Mouse (Mus musculus) hematopoietic stem cell, adult 5-6 weeks (primary cell): ENCODE results near the gene Cntrob. TPM values are rescaled to one million over a fixed set of nuclear protein-coding genes. Genes with fewer than 3 reads are reported as not detected.
"Not testable (repeated sequence)": the region's sequence is repeated elsewhere in the genome, so short reads cannot be mapped to it uniquely, and the experiment has no call there.

Experiments
- ATAC-seq, 2 experiments: fragments of 125-278 bp in 1 of 2; replicated peaks in 1 of 2; 2 replicates each; pipeline ENCODE4 v1.8.0; 2016 to 2017; ENCODE audit warnings: inconsistent platforms in 2 of 2, mild to moderate bottlenecking in 2 of 2, moderate number of reproducible peaks in 2 of 2, low read depth in 1 of 2, moderate TSS enrichment in 1 of 2; ENCODE audit not compliant: low FRiP score in 2 of 2, poor library complexity in 2 of 2, severe bottlenecking in 2 of 2, insufficient read depth in 1 of 2, low TSS enrichment in 1 of 2
- total RNA-seq: library from RNA; stranded (forward); fragments of 172-1452, 232-1000 nt; gene quantifications from 2 replicates; pipeline ENCODE4 v1.2.3, GENCODE M21; 2017

The Cntrob gene
- total RNA-seq, 1 experiment from 2014 or later, result 30.4 TPM

GRCm38 (mm10) chr11:69322010-69322409 is 1.6 kb downstream of the Cntrob start:
- no peak for ATAC-seq

- ATAC-seq, result no peak
Measured at GRCm38 (mm10) chr11:69321580-69321979, 2.0 kb downstream of the Cntrob start.

DNA sequence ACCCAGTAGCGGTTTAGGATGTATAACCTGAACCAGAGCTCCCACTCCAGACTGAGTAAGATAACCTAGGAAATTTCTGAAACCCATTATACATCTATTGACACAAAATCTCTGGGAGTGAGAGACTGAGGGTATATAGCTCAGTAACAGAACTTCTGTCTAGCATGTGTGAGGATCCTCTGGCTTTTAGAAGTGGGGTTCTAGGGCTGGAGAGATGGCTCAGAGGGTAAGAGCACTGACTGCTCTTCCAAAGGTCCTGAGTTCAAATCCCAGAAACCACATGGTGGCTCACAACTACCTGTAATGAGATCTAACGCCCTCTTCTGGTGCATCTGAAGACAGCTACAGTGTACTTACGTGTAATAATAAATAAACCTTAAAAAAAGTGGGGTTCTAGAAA is 5.6 kb downstream of the Cntrob start:
- not testable (repeated sequence) for ATAC-seq

- no peak for ATAC-seq
Measured at GRCm38 (mm10) chr11:69316361-69316760, 7.2 kb downstream of the Cntrob start.

DNA sequence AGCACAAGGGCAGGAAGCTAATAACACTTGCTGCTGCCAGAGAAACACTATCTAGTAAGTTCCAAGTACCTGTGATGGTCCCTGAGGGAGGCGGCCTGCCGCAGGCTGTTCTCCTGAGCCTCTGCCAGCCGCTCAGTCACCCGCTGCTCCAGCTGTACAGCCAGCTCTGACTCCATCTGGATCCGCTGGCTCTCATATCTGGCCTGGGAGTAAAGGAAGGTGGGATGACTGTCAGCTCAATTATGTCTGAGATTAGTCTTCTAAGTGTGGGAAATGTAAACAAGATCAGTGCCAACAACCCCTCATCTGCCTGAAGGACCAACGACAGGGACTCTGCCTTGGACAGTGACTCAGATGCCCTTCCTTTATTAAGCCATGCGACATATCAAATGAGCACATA is 12.3 kb downstream of the Cntrob start:
- ATAC-seq, result no peak

GRCm38 (mm10) chr11:69306039-69306438 is 17.5 kb downstream of the Cntrob start:
- ATAC-seq, result no peak

DNA sequence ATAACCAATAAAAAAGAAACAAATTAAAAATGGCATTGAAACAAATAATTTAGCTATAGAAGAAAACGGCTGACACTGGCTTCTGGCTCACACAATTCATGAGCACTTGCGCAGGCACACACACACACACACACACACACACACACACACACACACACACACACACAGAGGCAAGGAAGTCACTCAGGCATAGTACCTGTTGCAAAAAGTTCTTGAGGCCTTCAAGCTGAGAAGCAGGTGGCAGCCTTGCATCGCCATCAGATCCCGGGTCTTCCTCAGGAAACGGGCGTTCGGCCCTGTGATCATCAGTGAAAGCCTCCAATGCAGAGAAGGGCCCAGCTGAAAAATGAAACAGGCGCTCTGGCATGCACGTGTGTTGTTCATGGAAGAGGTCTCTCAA is 18.3 kb downstream of the Cntrob start:
- no peak for ATAC-seq

GRCm38 (mm10) chr11:69302817-69303216 is 20.8 kb downstream of the Cntrob start:
- no peak for ATAC-seq

DNA sequence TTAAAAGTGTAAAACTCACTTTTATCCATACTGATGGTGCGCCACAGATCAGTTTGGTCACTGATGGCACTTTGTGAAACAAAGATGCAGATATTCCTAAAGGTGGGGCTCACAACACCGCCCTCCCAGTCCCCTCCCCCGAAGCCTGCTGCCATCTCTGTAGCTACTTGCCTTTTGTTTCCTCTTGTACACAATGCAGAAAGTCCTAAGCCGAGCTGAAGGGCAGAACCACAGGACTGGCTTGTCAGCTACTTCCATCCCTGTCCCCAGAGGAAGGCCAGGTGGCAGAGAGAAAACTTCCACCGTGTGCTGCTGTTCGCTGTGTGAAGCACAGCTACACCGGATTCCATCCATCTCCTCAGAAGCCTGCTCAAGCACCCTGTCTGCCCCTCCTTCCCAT is 25.3 kb downstream of the Cntrob start:
- no peak for ATAC-seq

- ATAC-seq, result no peak
Measured at GRCm38 (mm10) chr11:69297799-69298198, 25.8 kb downstream of the Cntrob start.

DNA sequence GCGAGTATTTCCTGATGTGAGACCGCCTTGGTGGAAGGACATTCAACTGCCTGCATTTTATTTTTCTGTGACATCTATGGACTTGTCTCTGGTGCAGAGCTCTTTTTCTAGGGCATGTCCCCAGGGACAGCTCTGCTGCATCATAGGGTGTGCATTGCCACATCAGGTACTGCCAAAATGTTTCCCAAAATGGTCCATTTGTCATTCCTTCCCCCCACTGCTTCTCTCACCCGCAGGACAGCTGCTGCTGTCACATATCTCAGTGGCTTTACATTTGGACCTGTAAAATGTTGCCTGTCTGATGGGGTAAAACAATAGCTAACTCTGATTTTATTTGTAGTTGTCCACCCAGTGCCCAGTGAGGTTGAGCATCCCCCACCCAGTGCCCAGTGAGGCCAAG is 28.3 kb downstream of the Cntrob start:
- ATAC-seq, result no peak

DNA sequence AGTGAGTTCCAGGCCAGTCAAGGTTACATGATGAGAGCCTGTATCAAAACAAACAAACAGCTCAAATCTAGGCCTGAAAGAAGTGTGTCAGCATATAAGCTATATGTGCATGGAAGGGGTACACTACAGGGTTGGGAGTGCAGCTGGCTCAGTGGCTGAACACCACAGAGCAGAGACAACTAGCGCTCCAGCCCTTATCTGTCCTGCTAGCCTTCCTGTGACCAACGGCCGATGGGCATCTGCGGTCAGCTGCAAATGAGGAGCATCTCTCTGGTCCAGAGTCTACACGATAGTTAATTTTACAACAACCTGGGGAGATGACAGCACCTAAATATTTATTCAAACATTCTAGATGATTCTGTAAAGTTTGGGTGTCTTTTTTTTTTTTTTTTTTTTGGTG is 32.5 kb downstream of the Cntrob start:
- ATAC-seq, result no peak

DNA sequence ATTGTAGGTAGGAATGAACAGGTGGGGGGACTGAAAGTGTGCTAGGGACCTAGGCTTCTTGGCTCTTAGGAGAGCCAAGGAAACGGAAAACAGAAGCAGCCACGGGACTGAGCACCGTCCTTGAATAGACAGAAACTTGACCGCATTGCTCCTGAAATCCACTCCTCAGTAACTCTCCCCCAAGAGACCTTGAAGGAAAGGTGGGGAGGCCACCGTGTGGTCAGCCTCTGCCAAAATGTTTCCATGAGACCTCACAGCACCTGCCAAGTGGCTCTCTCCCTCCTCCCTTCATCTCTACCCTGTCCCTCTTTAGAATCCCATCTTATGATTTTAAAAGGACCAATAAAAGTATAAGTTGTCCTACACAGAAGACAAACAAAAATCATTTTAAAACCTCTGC is 46.3 kb downstream of the Cntrob start:
- no peak for ATAC-seq

DNA sequence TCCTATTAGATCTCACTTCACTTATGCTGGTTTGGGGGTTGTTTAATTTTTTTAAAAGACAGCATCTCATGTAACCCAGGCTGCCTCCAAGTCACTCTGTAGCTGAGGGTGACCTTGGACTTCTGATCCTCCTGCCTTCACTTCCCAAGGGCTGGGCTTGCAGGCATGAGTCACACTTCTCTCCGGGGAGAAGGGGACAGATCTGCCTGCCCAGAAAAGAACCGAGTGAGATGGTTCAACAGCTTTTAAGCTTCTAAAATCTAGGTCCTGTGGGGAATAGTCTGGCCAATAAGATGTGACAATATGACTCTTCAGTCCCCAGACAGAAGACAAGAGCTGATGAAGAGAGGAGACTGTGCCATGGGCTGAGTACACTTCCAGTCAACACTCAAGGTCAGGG is 47.5 kb downstream of the Cntrob start:
- no peak for ATAC-seq

DNA sequence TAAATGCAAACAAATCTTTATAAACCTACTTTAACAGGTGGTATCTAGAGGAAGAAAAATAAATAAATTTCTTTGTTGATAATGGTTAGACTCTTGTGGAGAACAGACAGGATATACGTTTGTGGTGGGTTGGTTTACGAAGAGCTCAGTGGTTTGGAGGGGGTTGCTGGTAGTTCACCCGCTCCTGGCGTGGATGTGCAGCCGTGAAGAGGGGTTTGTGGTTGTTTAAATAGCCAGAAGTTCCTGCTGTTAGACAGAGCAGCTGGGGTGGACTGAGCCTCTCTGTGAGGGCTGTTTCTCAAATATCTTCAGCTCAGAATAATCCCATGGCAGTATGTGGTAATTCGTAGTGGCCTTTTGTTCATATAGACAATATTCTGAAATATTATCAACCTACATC is 47.9 kb downstream of the Cntrob start:
- peak; percentile 42 to 56; a peak in 2 of 4 replicates for ATAC-seq

DNA sequence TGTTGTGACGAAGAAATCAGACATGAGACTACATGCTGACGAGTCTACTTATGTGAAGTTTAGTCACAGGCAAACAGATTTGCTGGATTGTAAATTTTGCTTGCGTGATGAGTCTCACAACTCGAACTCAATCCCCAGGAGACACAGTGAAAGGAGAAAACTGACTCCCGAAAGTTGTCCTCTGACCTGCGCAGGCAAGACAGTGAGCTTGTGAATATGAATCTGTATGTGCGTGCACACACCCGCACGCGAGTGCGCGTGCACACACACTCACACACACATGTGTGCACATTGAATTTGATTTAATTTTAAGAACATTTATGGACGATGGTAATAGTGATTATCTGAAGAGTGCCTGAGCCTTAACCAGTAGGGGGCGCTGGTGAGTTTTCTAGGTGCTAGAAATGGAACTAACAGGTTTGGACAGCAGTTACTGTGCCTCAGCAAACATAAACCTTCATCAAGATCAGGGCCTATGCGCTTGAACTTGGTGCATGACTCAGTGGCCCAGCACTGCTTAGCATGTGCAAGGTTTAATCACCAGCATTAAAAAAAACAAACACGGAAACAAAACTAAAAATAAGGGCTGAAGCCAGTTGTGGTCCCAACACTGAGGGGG is 51.3 kb downstream of the Cntrob start:
- ATAC-seq, result peak; percentile 23 to 53; a peak in 2 of 4 replicates

DNA sequence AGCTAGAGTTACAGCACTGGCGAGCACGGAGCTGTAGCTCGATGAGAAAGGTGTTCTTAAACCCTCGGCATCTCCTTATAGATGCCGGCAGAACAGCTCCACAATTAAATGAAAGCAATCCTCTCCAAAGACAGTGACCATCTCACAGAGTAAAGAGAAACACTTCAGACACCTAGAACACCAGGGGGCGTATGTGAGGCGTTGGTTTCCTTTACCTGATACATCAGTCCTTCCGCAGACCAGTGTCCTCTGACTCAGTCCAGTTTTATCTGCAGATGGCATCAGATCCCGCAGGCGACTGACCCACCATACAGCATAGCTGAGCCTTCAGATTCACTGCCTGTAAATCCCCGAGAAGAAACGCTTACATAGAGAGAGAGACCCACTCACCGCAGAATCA is 54.0 kb downstream of the Cntrob start:
- peak in 1 of 2 experiments; percentile 46; a peak in 1 of 4 replicates for ATAC-seq

- no peak for ATAC-seq
Measured at GRCm38 (mm10) chr11:69268100-69268499, 55.5 kb downstream of the Cntrob start.

GRCm38 (mm10) chr11:69267341-69267740 is 56.2 kb downstream of the Cntrob start:
- peak in 1 of 2 experiments; percentile 42; a peak in 2 of 4 replicates for ATAC-seq
